Mouse (Mus musculus): ENCODE results near the gene Phkg1.
"Not testable (repeated sequence)": the region's sequence is repeated elsewhere in the genome, so short reads cannot be mapped to it uniquely, and the experiment has no call there.

Gene Phkg1

DNA sequence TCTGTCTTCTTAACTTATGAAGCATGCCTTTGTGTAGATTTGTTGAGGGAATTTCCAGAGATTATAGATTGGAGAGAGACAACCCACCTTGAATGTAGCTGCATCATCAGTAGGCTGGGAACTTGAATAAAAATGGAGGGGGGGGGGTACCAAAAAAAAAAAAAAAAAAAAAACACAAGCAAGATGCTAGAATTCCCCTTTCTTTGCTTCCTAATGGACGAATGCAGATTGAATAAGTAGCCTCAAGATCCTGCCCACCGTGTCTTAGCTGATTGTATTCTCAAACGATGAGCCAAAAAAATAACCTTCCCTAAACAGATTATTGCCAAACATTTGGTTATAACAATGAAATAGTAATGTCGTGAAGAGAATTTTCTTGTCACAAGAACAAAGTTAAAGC, 9.4 kb upstream of the Phkg1 start:
- no peak for DNase-seq

DNA sequence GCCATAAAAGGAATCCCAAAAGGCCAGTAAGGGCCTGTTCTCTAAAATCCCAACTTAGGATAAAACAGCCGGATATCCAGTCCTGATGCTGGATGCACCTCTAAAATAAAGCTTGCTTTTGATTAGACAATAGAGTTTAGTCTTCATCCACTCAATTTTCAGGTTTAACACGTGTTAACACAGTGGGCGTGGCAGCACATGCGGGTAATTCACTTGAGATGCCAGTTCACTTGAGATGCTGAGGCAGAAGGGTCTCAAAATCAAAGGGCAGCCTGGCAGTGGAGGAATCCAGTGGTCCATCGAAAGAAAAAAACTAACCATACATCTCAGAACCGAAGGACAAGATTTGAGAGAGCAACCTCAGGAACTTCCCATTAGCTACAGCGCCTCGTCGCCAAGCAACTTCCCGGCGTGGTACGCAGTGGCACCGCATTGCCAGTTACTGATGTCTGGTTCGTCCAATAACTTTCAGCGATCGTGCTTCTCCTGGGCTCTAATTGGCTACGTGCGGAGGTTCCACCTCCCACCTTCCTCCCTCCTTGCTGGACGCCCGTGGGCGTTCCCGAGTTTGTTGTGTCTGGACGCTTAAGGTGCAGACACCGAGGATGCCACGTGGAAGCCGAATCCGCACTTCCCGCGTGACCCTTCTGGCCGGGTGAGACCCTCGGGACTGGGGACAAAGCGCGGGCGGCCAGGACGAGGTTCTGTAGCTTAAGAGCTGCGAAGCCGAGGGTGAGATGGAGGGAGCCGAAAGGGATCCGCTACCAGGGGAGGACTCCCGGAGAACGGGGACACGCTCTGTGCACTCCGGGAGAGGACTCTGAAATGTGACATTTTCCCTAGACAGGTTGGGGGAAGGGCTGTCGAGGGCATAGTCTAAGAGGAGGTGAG, 2.9 kb downstream of the Phkg1 start, which contains the start of gene Zbed5:
Gene Zbed5 (plus strand): TSS at position 526 of the 891 bp plus-strand sequence.
- DNase-seq: peak; percentile 87

DNA sequence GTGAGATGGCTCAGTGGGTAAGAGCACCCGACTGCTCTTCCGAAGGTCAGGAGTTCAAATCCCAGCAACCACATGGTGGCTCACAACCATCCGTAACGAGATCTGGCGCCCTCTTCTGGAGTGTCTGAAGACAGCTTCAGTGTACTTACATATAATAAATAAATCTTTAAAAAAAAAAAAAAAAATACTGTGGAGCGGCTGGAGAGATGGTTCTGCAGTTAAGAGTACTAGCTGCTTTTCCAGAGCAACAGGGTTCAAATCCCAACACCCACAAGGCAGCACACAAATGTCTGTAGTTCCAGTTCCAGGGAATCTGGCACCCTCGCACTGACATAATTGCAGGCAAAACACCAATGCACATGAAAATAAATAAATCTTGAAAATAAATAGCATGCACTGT, 8.0 kb downstream of the Phkg1 start:
- DNase-seq: not testable (repeated sequence)

GRCm38 (mm10) chr5:129886911-129887636, 11.3 kb downstream of the Phkg1 start, which contains the start of gene Chchd2:
Gene Chchd2 (minus strand): TSS chr5:129887470.
- DNase-seq: peak; percentile 97

- DNase-seq: peak; percentile 30
Measured at GRCm38 (mm10) chr5:129886271-129886670, 12.1 kb downstream of the Phkg1 start.

DNA sequence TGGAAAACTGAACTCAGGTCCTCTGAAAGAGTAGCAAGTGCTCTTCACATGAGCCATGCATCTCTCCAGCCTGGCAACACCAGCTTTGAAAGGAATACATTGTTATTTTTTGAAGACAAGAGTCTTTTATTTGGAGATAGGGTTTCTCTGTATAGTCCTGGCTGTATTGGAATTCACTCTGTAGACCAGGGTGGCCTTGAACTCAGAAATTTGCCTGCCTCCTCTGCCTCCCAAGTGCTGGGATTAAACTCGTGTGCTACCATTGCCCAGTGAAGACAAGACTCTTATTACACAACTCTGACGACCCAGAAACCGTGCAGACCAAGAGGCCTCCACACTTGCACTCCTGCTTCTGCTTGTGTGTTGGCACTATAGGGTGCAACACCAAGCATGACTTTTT, 18.5 kb downstream of the Phkg1 start:
- no peak for DNase-seq

DNA sequence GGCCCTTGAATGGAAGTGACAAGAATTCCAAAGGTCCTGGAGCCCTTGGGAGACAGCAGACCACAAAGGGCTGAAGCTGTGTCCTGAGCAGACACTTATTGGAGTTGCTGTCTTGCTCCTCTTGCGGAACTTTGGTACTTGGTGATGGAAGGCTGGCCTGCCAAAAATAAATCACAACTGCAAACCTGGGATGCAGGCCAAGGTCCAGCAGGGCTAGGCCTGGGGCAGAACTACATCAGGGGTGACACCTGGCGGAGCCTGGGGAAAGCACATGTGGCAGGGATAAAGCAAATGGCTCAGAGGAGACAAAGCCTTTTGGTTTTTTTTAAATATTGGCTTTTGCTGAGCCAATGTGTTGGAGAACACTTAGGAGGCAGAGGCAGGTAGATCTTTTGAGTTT, 19.4 kb downstream of the Phkg1 start:
- DNase-seq: peak; percentile 39

DNA sequence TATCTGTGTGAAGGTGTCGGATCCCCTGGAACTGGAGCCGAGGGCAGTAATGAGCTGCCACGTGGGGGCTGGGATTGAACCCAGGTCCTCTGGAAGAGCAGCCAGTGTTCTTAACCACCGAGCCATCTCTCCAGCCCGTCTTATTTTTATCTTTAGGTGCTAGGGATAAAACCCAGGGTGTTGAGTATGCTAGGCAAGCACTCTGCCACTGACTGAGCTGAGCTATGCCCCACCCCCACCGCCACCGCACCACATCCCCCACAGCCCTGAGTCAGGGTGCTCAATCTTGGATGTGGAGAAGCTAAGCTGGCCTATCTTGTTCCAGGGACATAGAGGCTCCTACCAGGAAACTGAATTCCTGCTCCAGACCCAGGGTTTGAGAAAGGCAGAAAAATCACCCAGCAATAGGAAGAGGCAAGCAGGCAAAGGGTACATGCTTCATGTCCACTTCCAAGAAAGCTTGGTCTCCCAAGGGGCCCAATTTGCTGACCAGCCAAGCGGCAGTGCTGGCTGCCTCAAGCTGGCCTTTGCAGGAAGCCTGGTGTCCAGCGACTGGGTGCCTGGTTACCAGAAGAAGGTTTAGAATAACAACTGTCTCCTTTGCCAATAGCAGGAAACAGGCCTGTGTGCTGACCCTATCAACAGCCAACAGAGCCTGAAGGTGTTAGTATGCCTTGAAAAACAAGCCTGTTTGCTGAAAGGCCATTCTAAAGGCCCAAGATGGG, 20.5 kb downstream of the Phkg1 start:
- DNase-seq: no peak

DNA sequence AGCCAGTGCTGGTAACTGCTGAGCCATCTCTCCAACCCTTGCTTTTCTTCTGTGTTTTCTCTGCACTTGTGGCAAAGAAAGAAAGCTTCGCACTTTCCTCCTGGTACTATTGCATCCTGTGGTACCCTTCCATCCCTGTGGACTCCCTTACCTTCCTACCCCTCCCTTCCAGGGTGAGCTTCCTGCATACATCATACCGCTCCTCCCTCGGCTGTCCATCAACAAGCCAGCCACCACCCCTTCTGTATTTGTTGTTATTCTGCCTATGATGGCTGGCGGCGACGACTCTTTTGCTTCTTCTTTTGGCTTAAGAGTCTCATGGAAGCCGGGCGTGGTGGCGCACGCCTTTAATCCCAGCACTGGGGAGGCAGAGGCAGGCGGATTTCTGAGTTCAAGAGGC, 23.3 kb downstream of the Phkg1 start:
- DNase-seq: no peak

GRCm38 (mm10) chr5:129873942-129874341, 24.4 kb downstream of the Phkg1 start:
- DNase-seq: no peak

DNA sequence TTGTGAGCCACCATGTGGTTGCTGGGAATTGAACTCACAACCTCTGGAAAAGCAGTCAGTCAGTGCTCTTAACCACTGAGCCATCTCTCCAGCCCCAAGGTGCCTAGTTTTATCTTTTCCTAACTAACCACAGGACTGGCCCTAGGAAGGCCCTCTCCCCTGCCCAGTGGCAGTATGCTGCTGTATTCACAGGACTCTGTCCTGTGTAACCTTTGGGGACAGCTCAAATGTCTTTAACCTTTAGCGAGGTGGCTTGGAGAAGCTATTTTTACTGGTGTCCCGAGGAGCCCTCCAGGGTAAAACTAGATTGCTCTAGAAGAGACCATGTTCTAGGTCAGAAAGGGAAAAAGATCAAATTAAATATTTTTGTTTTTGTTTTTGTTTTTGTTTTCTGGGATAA, 27.1 kb downstream of the Phkg1 start:
- DNase-seq: no peak

DNA sequence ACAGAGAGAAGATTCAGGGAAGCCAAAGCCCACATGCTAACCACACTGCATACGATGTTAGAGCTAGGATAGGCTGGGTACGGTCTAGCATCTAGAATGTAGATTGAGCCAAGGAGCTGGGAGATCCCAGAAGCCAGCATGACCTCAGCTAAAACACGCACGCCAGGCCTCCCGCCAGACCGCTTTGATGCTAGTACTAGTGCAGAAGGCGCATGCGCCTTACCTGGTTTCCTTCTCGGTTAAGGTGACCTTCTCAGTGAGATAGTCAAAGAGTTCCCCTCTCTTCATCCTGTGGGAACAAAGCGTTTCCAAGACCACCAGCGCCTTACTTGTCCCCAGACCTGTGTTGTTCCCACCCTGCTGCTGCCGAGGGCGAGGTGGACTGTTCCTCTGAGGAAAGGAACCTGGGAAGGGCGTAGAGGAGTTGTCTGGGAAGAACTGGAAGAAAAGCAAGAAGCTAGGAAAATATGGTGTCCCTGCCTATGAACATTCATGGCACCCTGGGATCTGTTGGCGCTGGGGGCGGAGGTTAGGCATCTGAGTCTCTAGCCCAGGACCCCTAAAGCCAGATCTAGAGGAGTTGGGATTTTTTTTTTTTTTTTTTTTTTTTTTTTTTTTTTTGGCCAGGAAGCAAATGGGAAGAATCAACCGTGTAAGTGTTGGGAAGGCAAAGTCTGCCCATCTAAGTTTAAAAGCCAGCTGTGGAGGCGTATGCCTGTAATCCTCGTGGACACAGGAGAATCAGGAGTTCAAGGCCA, 28.9 kb downstream of the Phkg1 start:
- DNase-seq: no peak

GRCm38 (mm10) chr5:129865841-129866240, 32.5 kb downstream of the Phkg1 start:
- no peak for DNase-seq

DNA sequence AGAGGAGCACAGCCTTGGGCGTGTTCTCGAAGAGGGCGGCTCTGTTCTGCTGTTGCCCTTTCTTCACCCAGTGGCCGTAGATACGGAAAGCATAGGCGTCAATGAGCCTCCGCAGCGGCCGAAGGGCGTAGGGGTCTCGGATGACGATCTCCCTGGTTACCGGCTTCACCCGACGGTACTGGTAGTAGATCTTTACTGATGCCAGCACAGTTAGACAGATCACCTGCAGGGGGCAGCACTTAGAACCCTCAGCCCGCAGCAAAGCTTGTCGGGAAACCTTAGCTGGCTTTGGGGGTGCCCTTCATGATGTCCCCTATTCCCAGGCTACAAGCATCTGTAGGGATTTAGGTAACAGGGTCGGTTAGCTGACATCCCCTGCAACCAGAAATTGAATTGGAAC, 33.9 kb downstream of the Phkg1 start:
- DNase-seq: no peak

- DNase-seq: no peak
Measured at GRCm38 (mm10) chr5:129862325-129862724, 36.0 kb downstream of the Phkg1 start.

- DNase-seq: no peak
Measured at GRCm38 (mm10) chr5:129856414-129856813, 41.9 kb downstream of the Phkg1 start.

GRCm38 (mm10) chr5:129855163-129855562, 43.2 kb downstream of the Phkg1 start:
- DNase-seq: no peak

DNA sequence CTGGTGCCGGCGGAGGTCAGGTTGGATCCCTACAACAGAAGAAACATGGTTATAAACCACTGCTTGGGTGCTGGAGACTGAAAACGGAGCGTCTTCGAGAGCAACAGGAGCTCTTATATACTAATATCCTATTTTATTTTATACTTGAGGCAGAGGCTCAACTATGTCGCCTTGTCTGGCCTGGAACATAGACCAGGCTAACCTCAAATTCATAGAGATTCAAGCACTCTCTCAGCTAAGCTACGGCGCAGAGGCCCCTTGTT, 50.9 kb downstream of the Phkg1 start:
- no peak for DNase-seq

DNA sequence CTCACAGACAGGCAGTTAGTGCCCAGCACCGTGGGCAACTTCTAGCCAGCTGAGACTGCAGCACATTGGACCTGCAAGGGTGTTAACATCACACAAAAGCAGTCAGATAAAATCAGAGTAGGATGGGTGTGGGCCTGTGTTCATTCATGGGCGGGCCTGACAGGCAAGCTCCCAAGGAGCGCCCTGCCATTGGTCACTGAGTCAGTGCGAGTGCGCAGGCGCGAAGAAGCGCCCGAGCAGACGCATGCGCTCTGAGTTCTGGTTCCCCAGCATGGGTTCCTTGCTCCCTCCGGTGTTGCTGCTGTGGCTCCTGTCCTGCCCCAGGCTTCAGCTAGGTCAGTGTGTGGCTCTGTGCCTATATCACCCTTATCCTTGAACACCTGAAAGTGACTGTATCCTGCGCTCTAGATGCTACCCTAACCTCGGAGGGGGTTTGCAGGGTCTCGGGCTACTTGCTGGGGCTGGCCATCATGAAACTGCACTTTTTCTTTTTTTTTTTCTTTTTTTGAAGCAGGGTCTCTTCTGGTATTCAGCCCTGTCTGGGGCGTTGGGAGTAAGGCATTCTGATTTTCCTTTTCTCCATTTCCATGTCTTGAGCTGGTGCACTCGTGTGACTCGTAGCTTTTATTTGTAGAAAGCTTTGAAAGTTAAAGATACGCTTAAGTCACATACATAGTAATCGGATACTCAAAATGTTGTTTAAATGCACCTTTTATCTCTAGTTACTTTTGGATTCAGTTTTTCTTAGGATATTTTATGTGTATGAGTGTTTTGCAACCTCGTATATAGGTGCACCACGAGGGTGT, 51.4 kb downstream of the Phkg1 start, which contains the start of gene Sumf2:
Gene Sumf2 (plus strand): TSS at position 235 of the 806 bp plus-strand sequence.
- DNase-seq: peak; percentile 95

DNA sequence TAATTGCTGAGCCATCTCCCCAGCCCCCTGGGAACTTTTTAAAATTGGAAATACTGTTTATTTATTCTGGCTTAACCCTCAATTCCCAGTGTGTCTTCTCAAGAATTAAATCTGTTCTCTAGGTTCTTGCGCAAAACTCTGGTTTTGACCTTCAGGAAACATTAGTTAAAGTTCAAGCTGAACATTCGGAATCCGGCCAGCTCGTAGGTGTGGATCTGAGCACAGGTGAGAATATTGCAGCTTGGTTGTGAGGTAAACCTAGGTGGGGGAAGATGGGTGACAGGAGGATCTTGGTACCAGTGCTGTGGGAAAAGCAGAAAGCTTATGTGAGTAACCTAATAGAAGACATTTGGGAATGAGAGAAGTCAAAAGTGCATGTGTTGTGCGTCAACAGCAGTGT, 53.5 kb downstream of the Phkg1 start:
- DNase-seq: no peak
